Mouse (Mus musculus): Measurements from ENCODE around the gene Mroh8. TPM values are rescaled to one million over a fixed set of nuclear protein-coding genes. Genes with fewer than 3 reads are reported as not detected.

Mroh8 gene
- polyA plus RNA-seq, 1 experiment from 2014 or later: 0.29 TPM

DNA sequence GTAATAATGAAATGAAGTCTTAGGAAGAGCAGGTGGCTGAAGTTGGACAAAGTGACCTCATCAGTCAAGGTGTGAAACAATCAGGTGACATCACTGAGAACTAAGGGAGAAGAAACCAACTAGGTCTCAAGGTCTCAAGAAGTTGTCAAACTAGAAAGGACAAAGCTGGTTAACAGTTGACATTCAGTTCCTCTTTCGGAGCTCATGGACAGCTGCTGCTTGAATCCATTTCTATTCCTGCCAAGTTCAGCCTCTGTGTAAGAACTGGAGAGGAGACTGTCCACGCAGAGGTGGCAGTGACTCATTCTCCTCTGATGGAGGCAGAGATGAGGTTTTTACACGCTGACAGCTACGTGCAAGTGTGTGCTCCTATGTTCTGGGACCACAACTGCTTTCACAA, 92.1 kb downstream of the Mroh8 start:
- Histone ChIP-seq H3K9ac (no peak overlapping the region), H3K36me3 (peaks cover 86% of the 10 kb centered on the region), H3K9me3 (no peaks in the 10 kb centered on the region), H3K27ac (replicated peaks) (no peak overlapping the region), H3K4me3 (no peak overlapping the region), H3K4me2 (no peak overlapping the region), H3K4me1 (peaks cover 13% of the 10 kb centered on the region), H3K27me3 (replicated peaks) (no peaks in the 10 kb centered on the region)
- WGBS: 83% methylated on average over 4 of the region's 4 CpGs
- ATAC-seq (ENCODE audit: extremely low read depth, insufficient number of reproducible peaks, low FRiP score, low TSS enrichment): no peak

DNA sequence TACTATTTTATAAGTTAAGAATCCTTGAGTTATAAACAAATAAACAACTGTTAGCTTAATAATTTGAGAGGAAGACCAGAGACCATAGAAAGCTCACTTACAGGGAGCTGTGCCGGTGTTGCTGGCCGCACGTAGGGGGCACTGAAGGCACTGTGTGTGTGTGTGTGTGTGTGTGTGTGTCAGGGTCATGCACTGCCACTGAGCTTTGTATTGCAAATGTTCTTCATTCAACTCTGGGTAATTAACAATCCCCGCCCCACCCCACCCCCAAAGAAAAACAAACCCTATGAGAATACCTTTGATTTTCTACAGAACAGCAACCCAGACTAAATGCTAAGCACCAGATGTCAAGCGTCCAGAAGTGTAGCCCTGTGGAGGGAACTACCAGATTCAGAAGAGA, 92.8 kb downstream of the Mroh8 start:
- H3K9ac ChIP-seq: no peak overlapping the region

DNA sequence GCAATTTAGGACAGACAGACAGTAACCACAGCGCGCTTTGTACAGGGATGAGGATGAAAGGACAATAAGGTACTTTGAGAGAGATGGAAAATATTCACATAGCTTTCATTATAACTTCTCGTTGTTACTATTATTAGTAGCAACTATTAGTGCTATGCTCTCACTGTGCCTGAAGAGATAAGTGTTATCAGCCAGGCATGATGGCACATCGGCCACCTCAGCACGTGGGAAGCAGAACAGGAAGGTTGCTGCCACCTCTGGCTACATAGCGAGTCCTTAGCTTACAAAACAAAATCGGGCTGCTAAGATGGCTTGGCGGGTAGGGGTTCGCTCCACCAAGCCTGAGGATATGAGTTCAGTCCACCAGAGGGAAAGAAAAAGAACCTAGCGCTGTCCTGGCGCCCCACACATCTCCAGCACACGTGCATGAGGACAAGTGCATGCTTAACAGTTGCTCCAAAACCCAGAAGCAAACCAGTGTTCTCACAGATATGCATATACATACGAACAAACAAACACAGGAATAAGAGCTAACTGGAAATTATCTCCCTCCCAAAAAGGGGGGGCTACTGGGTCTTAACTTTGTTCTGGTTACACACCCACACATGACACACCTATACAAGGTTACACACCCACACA, 94.2 kb downstream of the Mroh8 start:
- ATAC-seq (ENCODE audit: extremely low read depth, insufficient number of reproducible peaks, low FRiP score, low TSS enrichment): no peak
- peak overlapping the region; percentile 56 for H3K27ac ChIP-seq (replicated peaks)
- H3K4me2 ChIP-seq: peak overlapping the region; percentile 24; the same call in 1 of the 2 replicates
- H3K4me1 ChIP-seq: peaks cover 13% of the 10 kb centered on the region
- 56% methylated on average over 13 of the region's 13 CpGs for WGBS
- H3K4me3 ChIP-seq: no peak overlapping the region
- H3K9me3 ChIP-seq: no peaks in the 10 kb centered on the region
- H3K36me3 ChIP-seq: peaks cover 81% of the 10 kb centered on the region
- no peaks in the 10 kb centered on the region for H3K27me3 ChIP-seq (replicated peaks)
- no peak overlapping the region for H3K9ac ChIP-seq

More for the DNA sequence above, 92.8 kb downstream of the Mroh8 start:
- H3K9me3 ChIP-seq: no peaks in the 10 kb centered on the region
- H3K36me3 ChIP-seq: peaks cover 85% of the 10 kb centered on the region
- WGBS: 72% methylated on average over 5 of the region's 5 CpGs
- peaks cover 13% of the 10 kb centered on the region for H3K4me1 ChIP-seq
- H3K27ac ChIP-seq (replicated peaks): no peak overlapping the region
- ATAC-seq (ENCODE audit: extremely low read depth, insufficient number of reproducible peaks, low FRiP score, low TSS enrichment): no peak
- H3K27me3 ChIP-seq (replicated peaks): no peaks in the 10 kb centered on the region
- H3K4me3 ChIP-seq: no peak overlapping the region
- no peak overlapping the region for H3K4me2 ChIP-seq

DNA sequence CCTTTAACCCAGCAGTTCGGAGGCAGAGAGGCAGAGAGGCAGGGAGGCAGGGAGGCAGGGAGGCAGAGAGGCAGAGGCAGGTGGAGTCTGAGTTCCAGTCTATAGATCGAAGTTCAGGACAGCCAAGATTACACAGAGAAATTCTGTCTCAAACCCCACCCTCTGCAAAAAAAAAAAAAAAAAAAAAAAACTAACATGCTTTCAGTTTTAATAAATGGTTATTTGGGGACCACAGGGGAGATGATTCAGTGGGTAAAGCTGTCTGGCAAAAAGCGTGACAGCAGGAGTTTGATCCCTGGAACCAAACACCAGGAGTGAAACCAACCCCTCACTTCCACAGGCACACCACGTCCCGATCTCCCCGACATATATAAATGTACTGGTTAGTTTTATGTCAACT, 101.2 kb downstream of the Mroh8 start:
- no peak overlapping the region for H3K4me3 ChIP-seq
- ATAC-seq (ENCODE audit: extremely low read depth, insufficient number of reproducible peaks, low FRiP score, low TSS enrichment): no peak
- no peaks in the 10 kb centered on the region for H3K4me1 ChIP-seq
- H3K4me2 ChIP-seq: no peak overlapping the region
- peaks cover 72% of the 10 kb centered on the region for H3K36me3 ChIP-seq
- no peaks in the 10 kb centered on the region for H3K27me3 ChIP-seq (replicated peaks)
- 84% methylated on average over 6 of the region's 6 CpGs for WGBS
- no peak overlapping the region for H3K27ac ChIP-seq (replicated peaks)
- no peaks in the 10 kb centered on the region for H3K9me3 ChIP-seq
- H3K9ac ChIP-seq: no peak overlapping the region

DNA sequence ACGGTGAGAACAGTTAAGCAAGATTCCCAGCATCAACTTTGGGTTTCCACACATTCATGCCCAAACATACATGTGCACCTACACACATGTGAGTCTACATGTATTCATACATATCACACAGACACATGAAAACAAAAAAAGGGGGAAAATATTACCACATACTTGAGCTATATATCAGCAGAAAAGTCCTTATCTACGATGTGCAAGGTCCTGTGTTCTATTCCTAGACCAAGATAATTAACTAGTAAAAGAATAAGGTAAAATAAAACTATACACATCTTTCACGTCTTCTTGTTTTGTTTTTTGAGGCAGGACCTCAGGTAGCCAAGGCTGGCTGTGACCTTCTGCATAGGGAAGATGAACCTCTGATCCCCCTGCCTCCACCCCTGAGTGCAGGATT, 103.1 kb downstream of the Mroh8 start:
- H3K9ac ChIP-seq: no peak overlapping the region
- no peak overlapping the region for H3K27ac ChIP-seq (replicated peaks)
- H3K27me3 ChIP-seq (replicated peaks): no peaks in the 10 kb centered on the region
- H3K4me1 ChIP-seq: no peaks in the 10 kb centered on the region
- H3K9me3 ChIP-seq: no peaks in the 10 kb centered on the region
- no peak for ATAC-seq (ENCODE audit: extremely low read depth, insufficient number of reproducible peaks, low FRiP score, low TSS enrichment)
- H3K4me2 ChIP-seq: no peak overlapping the region
- 82% methylated on average over 3 of the region's 3 CpGs for WGBS
- H3K36me3 ChIP-seq: peaks cover 68% of the 10 kb centered on the region
- H3K4me3 ChIP-seq: no peak overlapping the region

DNA sequence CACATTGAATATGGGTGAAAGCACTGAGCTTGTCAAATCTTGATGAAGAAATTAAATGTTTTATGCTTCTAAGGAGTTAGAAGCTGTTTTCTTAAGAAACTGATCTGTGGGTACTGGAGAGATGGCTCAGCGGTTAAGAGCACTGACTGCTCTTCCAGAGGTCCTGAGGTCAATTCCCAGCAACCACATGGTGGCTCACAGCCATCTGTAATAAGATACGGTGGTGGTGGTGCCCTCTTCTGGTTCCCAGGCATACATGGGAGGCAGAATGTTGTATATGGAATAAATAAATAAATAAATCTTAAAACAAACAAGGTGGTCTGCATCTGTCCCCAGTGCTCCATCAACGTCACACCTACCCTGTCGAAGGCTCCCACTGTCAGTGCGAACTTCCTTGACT, 104.9 kb downstream of the Mroh8 start:
- Histone ChIP-seq H3K9me3 (no peaks in the 10 kb centered on the region), H3K4me2 (no peak overlapping the region), H3K4me1 (peaks cover 10% of the 10 kb centered on the region), H3K4me3 (no peak overlapping the region), H3K9ac (no peak overlapping the region), H3K27ac (replicated peaks) (no peak overlapping the region), H3K36me3 (peaks cover 64% of the 10 kb centered on the region), H3K27me3 (replicated peaks) (no peaks in the 10 kb centered on the region)
- 70% methylated on average over 5 of the region's 5 CpGs for WGBS
- no peak for ATAC-seq (ENCODE audit: extremely low read depth, insufficient number of reproducible peaks, low FRiP score, low TSS enrichment)

DNA sequence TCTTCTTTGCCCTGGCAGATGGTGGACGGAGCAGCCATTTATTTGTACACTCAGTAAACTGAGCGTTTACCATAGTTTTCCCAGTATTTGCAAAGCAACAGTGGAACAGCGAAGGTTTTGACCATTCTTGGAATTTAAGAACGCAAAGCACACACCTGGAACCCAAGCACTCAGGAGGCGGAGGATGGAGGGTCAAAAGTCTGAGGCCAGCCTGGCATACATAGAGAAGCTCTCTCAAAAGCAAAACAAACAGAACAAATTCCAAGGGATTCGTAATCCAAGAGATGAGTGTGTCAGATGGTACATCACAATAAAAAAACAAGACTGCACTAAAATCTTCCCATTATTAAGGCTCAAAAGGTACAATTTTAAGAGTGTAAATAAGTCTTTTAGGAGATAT, 105.8 kb downstream of the Mroh8 start:
- Histone ChIP-seq H3K27me3 (replicated peaks) (no peaks in the 10 kb centered on the region), H3K36me3 (peaks cover 72% of the 10 kb centered on the region), H3K4me1 (peaks cover 10% of the 10 kb centered on the region), H3K27ac (replicated peaks) (no peak overlapping the region), H3K4me3 (no peak overlapping the region), H3K4me2 (no peak overlapping the region), H3K9me3 (no peaks in the 10 kb centered on the region), H3K9ac (no peak overlapping the region)
- ATAC-seq (ENCODE audit: extremely low read depth, insufficient number of reproducible peaks, low FRiP score, low TSS enrichment): no peak
- WGBS: 90% methylated on average over 6 of the region's 6 CpGs

DNA sequence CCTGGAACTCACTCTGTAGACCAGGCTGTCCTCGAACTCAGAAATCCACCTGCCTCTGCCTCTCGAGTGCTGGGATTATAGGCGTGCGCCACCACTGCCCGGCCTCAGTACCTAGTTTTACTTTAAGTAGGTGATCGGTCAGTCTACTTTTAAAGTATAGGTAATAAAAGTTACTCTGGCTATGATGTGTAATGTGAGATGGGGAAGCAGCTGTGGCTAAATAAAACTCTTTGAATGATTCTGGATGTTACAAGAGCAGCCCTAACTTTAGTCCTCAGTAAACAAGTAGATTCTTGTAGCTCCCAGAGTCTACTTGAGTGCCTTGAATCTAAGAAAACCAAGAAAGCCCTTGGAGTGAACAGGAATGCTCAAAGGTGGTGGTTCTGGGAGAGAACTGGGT, 106.4 kb downstream of the Mroh8 start:
- no peak overlapping the region for H3K9ac ChIP-seq
- ATAC-seq (ENCODE audit: extremely low read depth, insufficient number of reproducible peaks, low FRiP score, low TSS enrichment): no peak
- WGBS: 95% methylated on average over 6 of the region's 6 CpGs
- H3K27me3 ChIP-seq (replicated peaks): no peaks in the 10 kb centered on the region
- no peak overlapping the region for H3K27ac ChIP-seq (replicated peaks)
- no peak overlapping the region for H3K4me3 ChIP-seq
- no peak overlapping the region for H3K4me2 ChIP-seq
- no peaks in the 10 kb centered on the region for H3K9me3 ChIP-seq
- H3K4me1 ChIP-seq: peaks cover 10% of the 10 kb centered on the region
- peaks cover 75% of the 10 kb centered on the region for H3K36me3 ChIP-seq

DNA sequence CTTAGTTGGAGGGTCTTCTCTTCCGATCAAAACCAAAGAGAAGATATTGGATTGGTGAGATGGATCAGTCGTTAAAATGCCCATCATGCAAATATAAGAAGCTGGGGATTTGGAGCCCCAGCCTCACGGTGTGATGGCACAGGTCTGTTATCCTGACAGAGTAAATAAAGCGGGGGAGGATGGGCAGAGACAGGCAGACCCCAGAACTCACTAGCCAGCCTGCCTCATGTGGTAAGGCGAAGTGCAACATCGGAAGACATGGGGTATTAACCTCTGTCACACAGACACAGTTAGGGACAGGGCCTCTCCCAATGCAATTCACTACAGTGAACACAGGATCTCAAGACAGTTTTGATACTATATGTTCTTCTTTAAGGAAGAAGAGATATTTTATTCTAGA, 108.7 kb downstream of the Mroh8 start:
- ATAC-seq (ENCODE audit: extremely low read depth, insufficient number of reproducible peaks, low FRiP score, low TSS enrichment): no peak
- no peak overlapping the region for H3K4me2 ChIP-seq
- 66% methylated on average over 6 of the region's 6 CpGs for WGBS
- no peak overlapping the region for H3K9ac ChIP-seq
- no peak overlapping the region for H3K4me3 ChIP-seq
- peak overlapping the region; percentile 32; the same call in 1 of the 2 replicates for H3K27ac ChIP-seq (replicated peaks)
- H3K4me1 ChIP-seq: peaks cover 10% of the 10 kb centered on the region
- no peaks in the 10 kb centered on the region for H3K9me3 ChIP-seq
- H3K36me3 ChIP-seq: peaks cover 75% of the 10 kb centered on the region
- no peaks in the 10 kb centered on the region for H3K27me3 ChIP-seq (replicated peaks)

DNA sequence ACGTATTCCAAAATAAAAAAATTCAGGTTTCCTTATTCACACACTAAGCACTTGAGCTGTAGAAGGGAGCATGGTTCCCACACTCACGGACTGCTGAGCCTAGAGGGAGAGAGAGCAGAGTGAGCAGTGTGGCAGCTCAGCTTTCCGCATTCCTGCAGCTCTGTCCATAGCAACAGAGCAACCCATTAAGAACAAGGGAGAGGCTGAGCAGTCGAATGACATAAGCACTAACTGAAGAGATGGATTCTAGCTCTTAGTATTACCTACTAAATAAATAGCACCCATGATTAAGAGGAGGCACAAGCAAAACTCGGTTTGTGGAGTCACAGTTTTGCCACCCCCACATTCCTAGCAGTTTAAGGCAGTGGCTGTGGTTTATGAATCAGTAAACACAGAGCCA, 109.2 kb downstream of the Mroh8 start:
- 33% methylated on average over 5 of the region's 5 CpGs for WGBS
- Histone ChIP-seq H3K4me2 (no peak overlapping the region), H3K36me3 (peaks cover 73% of the 10 kb centered on the region), H3K4me1 (peaks cover 10% of the 10 kb centered on the region), H3K4me3 (no peak overlapping the region), H3K27me3 (replicated peaks) (no peaks in the 10 kb centered on the region), H3K9ac (no peak overlapping the region), H3K9me3 (no peaks in the 10 kb centered on the region), H3K27ac (replicated peaks) (peak overlapping the region; percentile 32; the same call in 1 of the 2 replicates)
- no peak for ATAC-seq (ENCODE audit: extremely low read depth, insufficient number of reproducible peaks, low FRiP score, low TSS enrichment)

DNA sequence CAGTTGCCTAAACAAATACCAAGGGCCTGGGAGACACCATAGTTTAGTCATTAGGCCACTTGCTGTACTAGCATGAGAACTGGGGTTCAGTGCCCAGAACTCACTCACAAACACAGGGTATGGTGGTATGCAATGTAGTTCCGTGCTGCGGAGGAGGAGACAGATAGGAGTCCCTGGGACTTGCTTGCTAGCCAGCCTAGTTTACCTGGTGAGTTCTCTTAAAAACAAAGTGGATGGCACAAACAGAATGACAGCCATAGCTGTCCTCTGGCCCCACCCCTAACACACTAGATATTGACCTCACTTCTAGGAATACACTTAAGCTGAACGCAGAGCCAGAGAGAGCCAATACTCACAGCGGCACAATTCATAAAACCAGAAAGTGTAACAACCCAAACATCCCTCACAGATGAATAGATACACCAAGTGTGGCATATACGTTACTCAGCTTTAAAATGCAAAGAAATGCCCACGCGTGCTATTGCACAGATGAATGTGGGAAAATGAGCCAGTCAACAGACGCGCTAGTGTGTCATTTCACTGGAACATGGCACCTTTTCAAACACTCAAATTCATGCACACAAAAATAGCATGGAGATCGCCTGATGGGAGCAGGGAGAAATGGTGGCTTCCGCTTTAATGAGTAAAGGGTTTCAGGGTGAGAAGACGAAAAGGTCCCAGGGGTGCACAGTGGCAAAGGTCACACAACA, 112.8 kb downstream of the Mroh8 start:
- Histone ChIP-seq H3K36me3 (peaks cover 74% of the 10 kb centered on the region), H3K27me3 (replicated peaks) (no peaks in the 10 kb centered on the region), H3K4me1 (peaks cover 10% of the 10 kb centered on the region), H3K27ac (replicated peaks) (no peak overlapping the region), H3K9ac (no peak overlapping the region), H3K4me2 (no peak overlapping the region), H3K9me3 (no peaks in the 10 kb centered on the region), H3K4me3 (no peak overlapping the region)
- WGBS: 92% methylated on average over 12 of the region's 12 CpGs
- ATAC-seq (ENCODE audit: extremely low read depth, insufficient number of reproducible peaks, low FRiP score, low TSS enrichment): no peak

All from heart, embryonic 13.5 days (tissue).